Mouse (Mus musculus) forebrain, embryonic 16.5 days (tissue): ENCODE data around the gene St3gal5. TPM values are rescaled to one million over a fixed set of nuclear protein-coding genes. Genes with fewer than 3 reads are reported as not detected.

Experiments used
- ATAC-seq: fragments of 200-750 bp; cut with Nextera tagmentation; 2 replicates; pipeline ENCODE4 v1.8.0; 2017; ENCODE audit warnings: mild to moderate bottlenecking, moderate library complexity
- H3K27ac ChIP-seq: fragments of 300-500 bp; sonication (generic); 2 replicates; pipeline ENCODE4 v1.5.1; 2014; ENCODE audit warnings: low read length, control low read depth
- H3K27me3 ChIP-seq: fragments of 300-500 bp; sonication (generic); replicated peaks from 2 replicates; pipeline ENCODE4 v1.6.1; 2014; ENCODE audit warnings: low read length; ENCODE audit not compliant: control insufficient read depth, insufficient read depth
- H3K36me3 ChIP-seq: fragments of 300-500 bp; sonication (generic); 2 replicates; pipeline ENCODE4 v1.6.1; 2014; ENCODE audit not compliant: control insufficient read depth, insufficient read depth
- H3K4me1 ChIP-seq: fragments of 300-500 bp; sonication (generic); replicated peaks from 2 replicates; pipeline ENCODE4 v1.6.1; 2014; ENCODE audit warnings: low read length; ENCODE audit not compliant: control insufficient read depth, insufficient read depth
- H3K4me2 ChIP-seq: fragments of 300-500 bp; sonication (generic); 2 replicates; pipeline ENCODE4 v1.6.1; 2014; ENCODE audit warnings: mild to moderate bottlenecking, low read length, control low read depth
- H3K4me3 ChIP-seq: fragments of 300-500 bp; sonication (generic); replicated peaks from 2 replicates; pipeline ENCODE4 v1.5.1; 2014; ENCODE audit warnings: mild to moderate bottlenecking, low read length, control low read depth
- H3K9ac ChIP-seq: fragments of 300-500 bp; sonication (generic); replicated peaks from 2 replicates; pipeline ENCODE4 v1.6.1; 2014; ENCODE audit warnings: low read depth, low read length, control low read depth
- H3K9me3 ChIP-seq: fragments of 300-500 bp; sonication (generic); 2 replicates; pipeline ENCODE4 v1.6.1; 2016; ENCODE audit warnings: low read length; ENCODE audit not compliant: control insufficient read depth
- WGBS: fragments of 180-500 bp; shearing (Covaris S2); extraction: QIAGEN DNeasy Blood & Tissue Kit; methylation state at CpG from one replicate; pipeline ENCODE4 v1.1.7; 2014; 5-methylcytosine and 5-hydroxymethylcytosine counted together
- polyA plus RNA-seq: library from polyadenylated mRNA; unstranded; fragments of >200 nt; fragmentation: Nextera tagmentation; extraction: Ambion mirVana; gene quantifications from 2 replicates; pipeline ENCODE4 v1.2.1, GENCODE M21; 2015

The St3gal5 gene
- polyA plus RNA-seq, 1 experiment from 2014 or later = 52.9 TPM

- Histone ChIP-seq H3K4me1 (no peaks in the 10 kb centered on the region), H3K27ac (no peak overlapping the region)
- WGBS = 89% methylated on average over 3 of the region's 3 CpGs
These were observed 99.3 kb downstream of the St3gal5 start for GRCm38 (mm10) chr6:72196660-72197059.

GRCm38 (mm10) chr6:72197515-72197914 is 100.1 kb downstream of the St3gal5 start:
- Histone ChIP-seq H3K27me3 (no peaks in the 10 kb centered on the region), H3K4me2 (no peak overlapping the region), H3K9ac (no peak overlapping the region), H3K4me3 (no peak overlapping the region), H3K27ac (no peak overlapping the region), H3K4me1 (no peaks in the 10 kb centered on the region), H3K36me3 (no peaks in the 10 kb centered on the region), H3K9me3 (no peaks in the 10 kb centered on the region)
- ATAC-seq = no peak

More at GRCm38 (mm10) chr6:72196660-72197059, 99.3 kb downstream of the St3gal5 start:
- no peak overlapping the region for H3K4me3 ChIP-seq
- no peak overlapping the region for H3K4me2 ChIP-seq
- no peaks in the 10 kb centered on the region for H3K9me3 ChIP-seq
- H3K9ac ChIP-seq = no peak overlapping the region
- ATAC-seq = no peak
- H3K36me3 ChIP-seq = no peaks in the 10 kb centered on the region
- H3K27me3 ChIP-seq = no peaks in the 10 kb centered on the region

DNA sequence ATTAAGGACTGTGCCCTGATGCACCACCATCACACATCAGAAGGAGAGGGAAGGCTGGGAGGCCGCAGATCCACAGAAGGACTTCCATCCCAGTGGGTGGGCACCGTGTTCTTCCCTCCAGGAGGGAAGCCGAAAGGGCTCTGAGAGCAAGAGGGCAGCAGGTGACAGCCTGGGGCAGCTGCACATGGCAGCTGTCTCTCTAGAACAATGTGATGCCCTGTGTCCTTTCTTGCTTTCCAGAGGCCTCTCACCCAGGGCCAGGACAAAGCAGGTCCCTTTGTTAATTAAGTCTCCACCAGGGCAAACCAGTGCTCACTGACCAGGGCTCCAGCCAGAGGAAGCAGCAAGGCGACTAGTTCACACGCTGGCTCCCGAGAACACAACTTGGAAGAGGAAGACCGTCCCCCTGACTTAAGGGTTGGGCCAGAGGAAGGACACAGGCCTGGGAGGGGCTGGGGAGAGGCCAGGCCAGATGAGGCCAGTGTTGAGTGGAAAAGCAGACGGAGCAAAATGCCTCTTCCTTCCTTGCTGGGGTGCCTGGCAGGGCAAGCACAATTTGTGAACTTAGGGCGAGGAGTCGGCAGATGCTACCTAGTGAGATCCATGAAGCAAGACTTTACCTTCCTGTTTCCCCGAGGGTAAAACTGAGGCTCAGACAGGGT is 103.3 kb downstream of the St3gal5 start:
- no peak overlapping the region for H3K27ac ChIP-seq
- no peaks in the 10 kb centered on the region for H3K4me1 ChIP-seq
- no peaks in the 10 kb centered on the region for H3K36me3 ChIP-seq
- H3K27me3 ChIP-seq = no peaks in the 10 kb centered on the region
- 56% methylated on average over 11 of the region's 11 CpGs for WGBS
- H3K9me3 ChIP-seq = no peaks in the 10 kb centered on the region
- no peak overlapping the region for H3K9ac ChIP-seq
- no peak overlapping the region for H3K4me3 ChIP-seq
- H3K4me2 ChIP-seq = no peak overlapping the region
- no peak for ATAC-seq

DNA sequence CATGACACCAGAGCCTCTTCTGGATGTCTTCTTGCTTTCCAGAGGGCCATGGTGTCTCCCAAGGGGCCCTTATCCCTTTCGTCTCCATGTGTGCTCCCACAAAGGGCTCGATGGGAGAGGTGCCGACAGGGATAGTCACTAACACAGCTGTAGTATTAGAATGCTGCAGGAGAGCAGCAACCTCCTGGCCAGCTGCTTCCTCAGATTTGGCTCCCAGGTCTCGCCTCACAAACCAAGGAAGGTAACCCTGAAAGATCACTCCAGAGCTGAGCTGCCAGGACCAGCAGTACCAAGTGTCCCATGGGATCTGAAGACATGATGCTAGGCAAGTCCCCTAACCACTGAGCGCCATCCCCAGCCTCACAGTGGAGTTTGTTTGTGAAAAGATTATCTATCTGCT is 105.3 kb downstream of the St3gal5 start:
- Histone ChIP-seq H3K4me1 (no peaks in the 10 kb centered on the region), H3K27me3 (no peaks in the 10 kb centered on the region), H3K4me3 (no peak overlapping the region), H3K4me2 (no peak overlapping the region), H3K9me3 (no peaks in the 10 kb centered on the region), H3K36me3 (no peaks in the 10 kb centered on the region), H3K9ac (no peak overlapping the region), H3K27ac (no peak overlapping the region)
- 90% methylated on average over 5 of the region's 5 CpGs for WGBS
- ATAC-seq = no peak

- Histone ChIP-seq H3K4me3 (no peak overlapping the region), H3K27ac (no peak overlapping the region), H3K36me3 (no peaks in the 10 kb centered on the region), H3K4me1 (no peaks in the 10 kb centered on the region), H3K9ac (no peak overlapping the region), H3K9me3 (no peaks in the 10 kb centered on the region), H3K27me3 (no peaks in the 10 kb centered on the region), H3K4me2 (no peak overlapping the region)
- 77% methylated on average over 5 of the region's 5 CpGs for WGBS
- ATAC-seq = no peak
These were observed 105.9 kb downstream of the St3gal5 start for GRCm38 (mm10) chr6:72203279-72203678.

Other genes with a start within 250 kb of the St3gal5 start
- gene Ptcd3, start 188.8 kb upstream of the St3gal5 start, polyA plus RNA-seq = 102 and 104 TPM in 2 replicates
- gene Polr1a, start 188.5 kb upstream of the St3gal5 start, polyA plus RNA-seq = 20.1 and 21.2 TPM in 2 replicates
- 2.7 and 3.0 TPM in 2 replicates for gene Atoh8, start 138.0 kb downstream of the St3gal5 start, polyA plus RNA-seq
- gene Sftpb, start 207.0 kb downstream of the St3gal5 start, polyA plus RNA-seq = 0.14 and 0.29 TPM in 2 replicates
- 48.5 and 51.5 TPM in 2 replicates for gene Usp39, start 247.6 kb downstream of the St3gal5 start, polyA plus RNA-seq
- 19.7 and 20.9 TPM in 2 replicates for gene 0610030E20Rik, start 249.7 kb downstream of the St3gal5 start, polyA plus RNA-seq